Mouse (Mus musculus): ENCODE measurements around the gene H60c. TPM values are rescaled to one million over a fixed set of nuclear protein-coding genes. Genes with fewer than 3 reads are reported as not detected.

H60c gene
- not detected for polyA plus RNA-seq (2014; fragmentation: Illumina TruSeq; extraction: RNeasy Lipid Tissue Mini Kit (QIAGEN cat#74804); ENCODE audit: low read depth, low replicate concordance)

DNA sequence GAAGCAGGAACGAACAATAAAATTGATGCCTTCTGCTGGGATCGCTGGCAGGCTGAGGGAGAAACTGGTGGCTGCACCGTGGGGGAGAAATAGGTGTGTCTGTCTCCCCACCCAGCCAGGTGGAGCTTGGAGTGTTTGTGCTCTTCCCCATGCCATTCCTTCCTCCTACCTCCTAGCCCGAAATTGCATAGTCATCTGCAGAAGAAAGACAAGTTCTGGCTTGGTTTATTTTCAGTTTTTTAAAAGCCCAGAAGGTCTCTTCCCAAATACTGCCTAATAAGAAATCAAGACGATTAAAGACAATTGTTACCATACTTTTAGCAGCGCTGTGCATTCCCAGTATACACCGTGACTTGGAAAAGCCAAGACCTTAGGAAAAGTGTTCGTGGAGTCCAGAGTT lies at the start of gene H60c:
TSS of gene H60c (minus strand) at position 101 of the 400 bp plus-strand sequence.

Other genes with a start within 250 kb of the H60c start
- gene Ppp1r14c, start 98.3 kb upstream of the H60c start, polyA plus RNA-seq (2014; fragmentation: Illumina TruSeq; extraction: RNeasy Lipid Tissue Mini Kit (QIAGEN cat#74804); ENCODE audit: low read depth, low replicate concordance) = not detected

Data from liver, adult 10 weeks (tissue).